Mouse (Mus musculus) midbrain, embryonic 12.5 days (tissue): ENCODE measurements around the gene Phf21a. TPM values are rescaled to one million over a fixed set of nuclear protein-coding genes. Genes with fewer than 3 reads are reported as not detected.

Experiments
- ATAC-seq: fragments of 200-750 bp; cut with Nextera tagmentation; 2 replicates; pipeline ENCODE4 v1.8.0; 2017; ENCODE audit warnings: low read depth, moderate TSS enrichment, moderate library complexity; ENCODE audit not compliant: low FRiP score
- H3K27ac ChIP-seq: fragments of 300-500 bp; sonication (generic); replicated peaks from 2 replicates; pipeline ENCODE4 v1.5.1; 2016; ENCODE audit warnings: mild to moderate bottlenecking
- H3K27me3 ChIP-seq: fragments of 300-500 bp; sonication (generic); 2 replicates; pipeline ENCODE4 v1.6.1; 2016; ENCODE audit warnings: mild to moderate bottlenecking
- H3K36me3 ChIP-seq: fragments of 300-500 bp; sonication (generic); 2 replicates; pipeline ENCODE4 v1.6.1; 2016
- H3K4me1 ChIP-seq: fragments of 300-500 bp; sonication (generic); 2 replicates; pipeline ENCODE4 v1.6.1; 2016
- H3K4me2 ChIP-seq: fragments of 300-500 bp; sonication (generic); replicated peaks from 2 replicates; pipeline ENCODE4 v1.6.1; 2016; ENCODE audit warnings: mild to moderate bottlenecking, moderate library complexity
- H3K4me3 ChIP-seq: fragments of 300-500 bp; sonication (generic); 2 replicates; pipeline ENCODE4 v1.5.1; 2016; ENCODE audit warnings: mild to moderate bottlenecking
- H3K9ac ChIP-seq: fragments of 300-500 bp; sonication (generic); replicated peaks from 2 replicates; pipeline ENCODE4 v1.6.1; 2016; ENCODE audit warnings: mild to moderate bottlenecking, moderate library complexity
- H3K9me3 ChIP-seq: fragments of 300-500 bp; sonication (generic); 2 replicates; pipeline ENCODE4 v1.6.1; 2016; ENCODE audit warnings: mild to moderate bottlenecking
- WGBS: fragments of 180-500 bp; shearing (Covaris S2); methylation state at CpG from one replicate; pipeline ENCODE4 v1.1.7; 2016; 5-methylcytosine and 5-hydroxymethylcytosine counted together
- polyA plus RNA-seq: library from polyadenylated mRNA; unstranded; fragments of >200 nt; fragmentation: Nextera tagmentation; extraction: Ambion mirVana; gene quantifications from 2 replicates; pipeline ENCODE4 v1.2.1, GENCODE M21; 2016

The Phf21a gene
- polyA plus RNA-seq, 1 experiment from 2014 or later = 45.6 TPM

DNA sequence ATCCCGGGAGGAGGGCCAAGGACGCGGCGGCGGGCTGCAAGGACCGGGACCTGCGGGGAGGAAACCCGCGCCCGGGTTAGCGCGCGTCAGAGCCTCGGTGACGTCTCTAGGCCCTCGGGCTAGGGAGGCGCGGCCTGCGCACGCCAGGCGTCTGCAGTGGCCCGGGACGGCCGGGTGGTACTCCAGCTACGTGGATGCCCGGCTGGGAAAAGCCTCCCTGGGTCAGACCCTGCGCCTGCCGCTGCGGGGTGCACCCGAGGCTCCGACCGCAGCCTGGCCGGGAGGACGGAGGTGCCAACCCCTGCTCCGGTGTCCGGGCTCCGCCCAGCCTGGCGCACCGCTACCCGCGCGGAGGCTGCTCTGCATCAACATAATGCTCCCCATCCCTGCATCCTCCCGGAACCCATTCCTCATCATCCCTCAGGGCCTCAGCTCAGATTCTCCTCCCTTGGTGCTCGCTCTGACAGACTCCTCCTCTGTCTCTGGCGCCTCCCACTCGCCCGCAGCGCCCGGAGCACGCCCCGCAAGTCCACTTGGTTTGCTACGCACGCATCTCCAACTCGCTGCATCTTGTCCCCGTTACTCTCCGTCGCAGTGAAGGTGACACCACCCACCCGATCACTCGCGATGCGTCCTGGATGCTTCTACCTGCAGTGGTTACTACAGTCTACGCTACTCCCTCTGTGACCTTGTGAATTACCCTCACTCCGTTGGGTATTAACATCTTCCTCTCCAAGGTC lies 33.3 kb upstream of the Phf21a start:
- WGBS = under 1% methylated on average over 59 of the region's 63 CpGs
- Histone ChIP-seq H3K9me3 (no peaks in the 10 kb centered on the region), H3K27me3 (peaks cover 62% of the 10 kb centered on the region), H3K27ac (peak overlapping the region; percentile 62; the same call in 1 of the 2 replicates), H3K9ac (peak overlapping the region; percentile 72), H3K4me2 (peak overlapping the region; percentile 98), H3K4me3 (peak overlapping the region; percentile 68), H3K4me1 (peaks cover 23% of the 10 kb centered on the region), H3K36me3 (no peaks in the 10 kb centered on the region)
- peak; percentile 79 for ATAC-seq

DNA sequence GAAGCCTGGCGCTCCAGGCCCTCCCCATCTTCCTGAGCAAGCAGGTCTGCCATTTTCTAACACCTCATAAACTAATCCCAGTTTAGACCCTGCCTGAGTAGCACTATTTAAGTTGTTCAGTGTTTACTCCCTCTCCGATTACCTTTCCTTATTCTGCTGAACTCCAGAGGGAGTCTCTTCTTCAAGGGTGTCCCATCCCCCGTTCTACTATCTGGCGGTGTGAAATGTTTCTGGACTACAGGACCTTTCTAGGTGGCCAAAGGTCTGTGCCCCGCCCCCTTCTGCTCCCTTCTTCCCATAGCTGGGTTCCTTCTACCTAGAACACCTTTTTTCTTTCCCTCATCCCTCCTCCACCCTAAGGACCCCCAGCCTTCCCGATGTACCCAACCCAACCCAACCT lies 32.6 kb upstream of the Phf21a start:
- peaks cover 20% of the 10 kb centered on the region for H3K4me1 ChIP-seq
- peak overlapping the region; percentile 68 for H3K4me3 ChIP-seq
- peak overlapping the region; percentile 72; the same call in 1 of the 2 replicates for H3K9ac ChIP-seq
- H3K9me3 ChIP-seq = no peaks in the 10 kb centered on the region
- H3K27ac ChIP-seq = no peak overlapping the region
- ATAC-seq = no peak
- H3K27me3 ChIP-seq = peaks cover 57% of the 10 kb centered on the region
- peak overlapping the region; percentile 98 for H3K4me2 ChIP-seq
- 12% methylated on average over 6 of the region's 6 CpGs for WGBS
- no peaks in the 10 kb centered on the region for H3K36me3 ChIP-seq

GRCm38 (mm10) chr2:92061337-92061736 lies 31.6 kb upstream of the Phf21a start:
- no peaks in the 10 kb centered on the region for H3K9me3 ChIP-seq
- no peak for ATAC-seq
- H3K4me2 ChIP-seq = no peak overlapping the region
- 88% methylated on average over 5 of the region's 5 CpGs for WGBS
- no peak overlapping the region for H3K9ac ChIP-seq
- peaks cover 51% of the 10 kb centered on the region for H3K27me3 ChIP-seq
- H3K4me3 ChIP-seq = no peak overlapping the region
- H3K27ac ChIP-seq = no peak overlapping the region
- peaks cover 11% of the 10 kb centered on the region for H3K4me1 ChIP-seq
- H3K36me3 ChIP-seq = no peaks in the 10 kb centered on the region

DNA sequence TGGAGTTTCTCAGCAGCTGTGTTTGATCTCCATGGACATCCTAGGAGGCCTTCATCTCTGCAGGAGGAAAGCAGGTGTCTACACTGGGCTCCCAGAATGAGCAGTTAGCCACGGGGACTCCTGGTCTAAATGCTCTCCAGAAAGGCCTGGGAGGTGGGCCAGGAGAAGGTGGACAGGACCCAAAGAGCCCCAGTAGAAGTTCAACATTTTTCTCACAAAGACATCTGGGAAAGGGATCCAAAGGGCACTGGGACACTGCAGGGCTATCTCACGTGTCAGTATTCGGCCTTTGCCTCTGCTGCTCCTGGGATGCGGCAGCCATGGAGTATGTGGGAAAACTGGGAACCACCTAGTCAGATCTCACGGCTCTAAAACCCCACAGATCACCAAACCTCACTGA lies 29.8 kb upstream of the Phf21a start:
- Histone ChIP-seq H3K4me3 (no peak overlapping the region), H3K4me2 (no peak overlapping the region), H3K9ac (no peak overlapping the region), H3K36me3 (no peaks in the 10 kb centered on the region), H3K27ac (no peak overlapping the region), H3K4me1 (peaks cover 11% of the 10 kb centered on the region), H3K9me3 (no peaks in the 10 kb centered on the region), H3K27me3 (peaks cover 34% of the 10 kb centered on the region)
- WGBS = 70% methylated on average over 5 of the region's 5 CpGs
- ATAC-seq = no peak

DNA sequence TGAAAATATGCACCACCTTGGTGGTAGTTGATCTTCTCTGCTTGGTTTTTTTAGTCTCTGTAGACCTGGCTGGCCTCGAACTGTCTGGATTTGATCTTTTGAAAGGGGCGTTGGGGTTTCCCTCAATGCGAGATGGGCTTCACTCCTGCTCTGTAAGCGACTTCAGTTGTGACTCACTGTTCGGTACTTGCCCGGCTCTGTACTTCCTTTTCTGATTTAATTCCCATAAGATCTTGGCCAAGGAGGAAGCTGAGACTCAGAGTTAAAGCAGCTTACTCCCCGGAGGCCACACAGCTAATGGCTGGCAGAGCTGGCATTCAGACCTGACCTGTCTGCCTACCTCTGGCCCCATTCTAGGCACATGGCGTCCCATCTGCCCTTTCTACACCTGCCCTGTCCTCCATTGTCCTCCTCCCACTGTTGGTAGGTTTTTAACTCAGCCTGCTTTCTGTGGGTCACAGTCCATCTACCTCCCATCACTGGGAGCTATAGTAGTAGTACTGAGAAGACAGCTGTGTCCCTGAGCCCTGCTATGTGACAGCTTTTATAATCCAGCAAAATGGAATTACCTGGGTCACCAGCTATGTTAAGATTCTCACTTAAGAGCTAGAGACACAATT lies 27.5 kb upstream of the Phf21a start:
- WGBS = 84% methylated on average over 8 of the region's 8 CpGs
- H3K4me2 ChIP-seq = no peak overlapping the region

DNA sequence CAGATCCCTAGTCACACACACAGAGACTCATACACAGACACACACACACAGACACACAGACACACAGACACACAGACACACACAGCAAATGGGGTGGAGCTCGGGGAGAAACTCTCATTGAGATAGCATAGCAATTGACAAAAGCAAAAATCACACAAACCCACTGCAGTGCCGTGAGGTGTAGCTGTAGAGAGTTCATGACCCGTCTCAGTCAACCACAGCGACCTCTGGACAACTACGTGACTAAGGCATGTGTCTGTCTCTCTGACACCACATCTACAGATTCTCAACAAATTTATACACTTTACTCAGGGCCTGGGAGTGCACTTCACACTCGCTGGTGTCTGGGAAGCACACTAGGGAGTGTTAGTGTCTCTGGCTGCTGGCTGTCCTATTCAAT lies 27.0 kb upstream of the Phf21a start:
- Histone ChIP-seq H3K4me1 (no peaks in the 10 kb centered on the region), H3K4me3 (no peak overlapping the region), H3K9me3 (no peaks in the 10 kb centered on the region), H3K36me3 (no peaks in the 10 kb centered on the region), H3K4me2 (no peak overlapping the region), H3K9ac (no peak overlapping the region), H3K27ac (no peak overlapping the region), H3K27me3 (peaks cover 10% of the 10 kb centered on the region)
- WGBS = 69% methylated on average over 6 of the region's 6 CpGs
- no peak for ATAC-seq

More for the DNA sequence above, 27.5 kb upstream of the Phf21a start:
- Histone ChIP-seq H3K36me3 (no peaks in the 10 kb centered on the region), H3K4me1 (no peaks in the 10 kb centered on the region), H3K9ac (no peak overlapping the region), H3K4me3 (no peak overlapping the region), H3K27me3 (peaks cover 15% of the 10 kb centered on the region), H3K27ac (no peak overlapping the region), H3K9me3 (no peaks in the 10 kb centered on the region)
- no peak for ATAC-seq

DNA sequence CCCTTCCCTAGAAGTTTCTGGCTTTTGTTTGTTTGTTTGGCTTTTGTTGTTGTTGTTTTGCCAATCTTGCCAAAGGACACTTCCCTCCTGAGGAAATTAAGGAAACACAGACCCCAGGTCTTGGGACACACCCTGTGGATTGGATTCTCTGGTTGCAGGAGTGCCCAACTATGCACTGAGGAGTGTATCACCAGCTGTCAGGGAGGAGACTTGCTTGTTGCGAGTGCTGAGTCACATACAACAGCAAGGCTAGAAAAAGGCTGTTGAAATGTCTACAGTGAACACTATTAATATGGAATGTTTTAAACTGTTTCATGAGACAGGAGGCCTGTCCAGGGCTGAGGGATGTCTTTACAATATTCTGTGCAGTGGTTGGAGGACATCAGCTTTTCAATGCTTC lies 26.0 kb upstream of the Phf21a start:
- H3K9me3 ChIP-seq = no peaks in the 10 kb centered on the region

GRCm38 (mm10) chr2:92067600-92067999 lies 25.3 kb upstream of the Phf21a start:
- Histone ChIP-seq H3K36me3 (no peaks in the 10 kb centered on the region), H3K9me3 (no peaks in the 10 kb centered on the region), H3K4me1 (no peaks in the 10 kb centered on the region), H3K27ac (no peak overlapping the region), H3K4me2 (no peak overlapping the region), H3K27me3 (peaks cover 6% of the 10 kb centered on the region; the same call in 1 of the 2 replicates), H3K9ac (no peak overlapping the region), H3K4me3 (no peak overlapping the region)
- WGBS = 90% methylated on average over 3 of the region's 3 CpGs
- no peak for ATAC-seq

More for the DNA sequence above, 26.0 kb upstream of the Phf21a start:
- no peak for ATAC-seq
- H3K4me3 ChIP-seq = no peak overlapping the region
- H3K27ac ChIP-seq = no peak overlapping the region
- H3K4me2 ChIP-seq = no peak overlapping the region
- 68% methylated on average over 1 of the region's 1 CpGs for WGBS
- no peaks in the 10 kb centered on the region for H3K4me1 ChIP-seq
- no peaks in the 10 kb centered on the region for H3K36me3 ChIP-seq
- peaks cover 6% of the 10 kb centered on the region; the same call in 1 of the 2 replicates for H3K27me3 ChIP-seq
- no peak overlapping the region for H3K9ac ChIP-seq

- WGBS = 65% methylated on average over 5 of the region's 5 CpGs
- H3K27me3 ChIP-seq = no peaks in the 10 kb centered on the region
- no peak overlapping the region for H3K4me2 ChIP-seq
- H3K4me1 ChIP-seq = no peaks in the 10 kb centered on the region
- no peak overlapping the region for H3K4me3 ChIP-seq
- no peaks in the 10 kb centered on the region for H3K36me3 ChIP-seq
- no peak for ATAC-seq
- no peak overlapping the region for H3K9ac ChIP-seq
- no peaks in the 10 kb centered on the region for H3K9me3 ChIP-seq
- no peak overlapping the region for H3K27ac ChIP-seq
Observed at GRCm38 (mm10) chr2:92069630-92070029, 23.3 kb upstream of the Phf21a start.

GRCm38 (mm10) chr2:92071143-92071542 lies 21.8 kb upstream of the Phf21a start:
- Histone ChIP-seq H3K4me1 (no peaks in the 10 kb centered on the region), H3K27ac (no peak overlapping the region), H3K9ac (no peak overlapping the region), H3K9me3 (no peaks in the 10 kb centered on the region), H3K4me3 (no peak overlapping the region), H3K27me3 (no peaks in the 10 kb centered on the region), H3K4me2 (no peak overlapping the region), H3K36me3 (no peaks in the 10 kb centered on the region)
- WGBS = 85% methylated on average over 4 of the region's 4 CpGs
- ATAC-seq = no peak

GRCm38 (mm10) chr2:92076086-92076692 lies 16.7 kb upstream of the Phf21a start:
- H3K9ac ChIP-seq = no peak overlapping the region
- no peaks in the 10 kb centered on the region for H3K4me1 ChIP-seq
- H3K27me3 ChIP-seq = no peaks in the 10 kb centered on the region
- no peak overlapping the region for H3K4me2 ChIP-seq
- no peaks in the 10 kb centered on the region for H3K9me3 ChIP-seq
- no peak for ATAC-seq
- no peak overlapping the region for H3K27ac ChIP-seq
- no peak overlapping the region for H3K4me3 ChIP-seq
- 80% methylated on average over 13 of the region's 13 CpGs for WGBS
- H3K36me3 ChIP-seq = no peaks in the 10 kb centered on the region

- no peak overlapping the region for H3K9ac ChIP-seq
- 97% methylated on average over 4 of the region's 4 CpGs for WGBS
- H3K9me3 ChIP-seq = no peaks in the 10 kb centered on the region
- no peak overlapping the region for H3K4me3 ChIP-seq
- no peak overlapping the region for H3K27ac ChIP-seq
- ATAC-seq = no peak
- H3K36me3 ChIP-seq = no peaks in the 10 kb centered on the region
- no peak overlapping the region for H3K4me2 ChIP-seq
- H3K4me1 ChIP-seq = no peaks in the 10 kb centered on the region
- no peaks in the 10 kb centered on the region for H3K27me3 ChIP-seq
Observed at GRCm38 (mm10) chr2:92082196-92082595, 10.7 kb upstream of the Phf21a start.
